Mouse (Mus musculus) CD4-positive, CD25-positive, alpha-beta regulatory T cell, adult 4 months (primary cell): ENCODE data around the gene Mmp21. TPM values are rescaled to one million over a fixed set of nuclear protein-coding genes. Genes with fewer than 3 reads are reported as not detected.

Source experiments
- ATAC-seq: one replicate; pipeline ENCODE4 v1.8.0; 2017
- polyA plus RNA-seq, 2 experiments: library from polyadenylated mRNA; unstranded; fragments of 100-300 nt; shearing (Covaris generic); gene quantifications; one replicate each; pipeline ENCODE4 v1.2.1; 2017

Mmp21 gene
- polyA plus RNA-seq, 2 experiments from 2014 or later, result 0.47 TPM; not detected in 1

DNA sequence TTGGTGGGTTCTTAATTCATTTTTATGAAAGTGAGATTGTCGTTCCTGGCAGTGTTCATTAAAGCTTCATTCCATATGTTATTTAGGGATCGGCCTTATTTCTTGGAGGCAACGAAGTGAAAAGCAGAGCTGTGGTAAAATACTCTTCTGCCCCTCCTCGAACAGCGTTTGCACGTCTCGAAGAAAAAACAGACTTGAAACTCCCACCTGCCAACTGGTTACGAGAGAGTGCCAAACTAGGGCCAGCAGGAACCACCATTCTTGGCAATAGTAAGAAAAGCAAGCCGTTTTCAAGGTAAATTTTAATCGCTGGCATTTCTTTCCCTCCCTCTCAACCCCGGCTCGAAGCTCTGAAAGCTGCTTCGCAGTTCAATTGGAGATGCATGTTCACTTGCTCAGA, 41.0 kb downstream of the Mmp21 start:
- ATAC-seq, result no peak

GRCm38 (mm10) chr7:133638306-133638705, 41.6 kb downstream of the Mmp21 start:
- no peak for ATAC-seq

GRCm38 (mm10) chr7:133637361-133638305, 42.2 kb downstream of the Mmp21 start, which contains the start of gene Edrf1:
Gene Edrf1, plus strand, starts transcription at chr7:133637543.
- ATAC-seq, result peak; percentile 90

- ATAC-seq, result peak; percentile 56
Measured at GRCm38 (mm10) chr7:133636738-133637352, 43.0 kb downstream of the Mmp21 start.

GRCm38 (mm10) chr7:133634932-133635650, 44.8 kb downstream of the Mmp21 start:
- no peak for ATAC-seq

- ATAC-seq, result no peak
Measured at GRCm38 (mm10) chr7:133632476-133632875, 47.4 kb downstream of the Mmp21 start.

GRCm38 (mm10) chr7:133630821-133631220, 49.0 kb downstream of the Mmp21 start:
- no peak for ATAC-seq

DNA sequence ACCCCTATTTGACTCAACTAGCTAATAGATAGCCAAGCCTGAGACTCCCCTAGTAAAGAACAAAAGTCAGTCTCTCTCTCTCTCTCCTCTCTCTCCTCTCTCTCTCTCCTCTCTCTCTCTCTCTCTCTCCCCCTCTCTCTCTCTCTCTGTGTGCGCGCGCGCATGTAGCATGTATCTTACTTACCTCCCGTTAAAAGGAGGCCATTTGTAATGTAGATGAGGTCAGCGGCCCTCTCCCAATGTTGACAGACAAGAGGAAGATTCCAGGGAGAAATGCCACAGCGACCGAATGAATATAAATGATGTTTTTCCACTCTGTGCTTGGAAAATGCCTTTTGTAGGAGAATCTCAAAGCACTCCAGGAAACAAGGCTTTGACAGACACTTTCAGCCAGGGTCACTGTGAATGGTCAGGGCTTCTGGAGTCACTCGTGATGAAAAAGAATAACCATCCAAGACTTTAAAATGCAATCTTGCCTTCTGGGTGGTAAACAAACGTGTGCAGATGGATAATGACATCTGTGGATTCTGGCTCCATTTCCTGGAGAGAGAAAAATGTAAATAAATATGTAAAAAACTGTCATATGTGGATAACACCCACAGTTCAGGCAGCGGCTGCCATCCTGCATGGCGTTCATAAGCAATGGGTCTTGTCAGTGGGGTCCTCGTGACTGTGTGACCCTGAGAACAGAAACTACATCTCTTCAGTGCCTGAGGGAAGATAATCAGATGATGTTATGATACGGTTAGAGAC, 52.5 kb downstream of the Mmp21 start:
- ATAC-seq, result no peak

Other genes with a start within 250 kb of the Mmp21 start
- gene Tex36, start 77.9 kb downstream of the Mmp21 start, polyA plus RNA-seq, result not detected
- gene Edrf1, start 42.5 kb downstream of the Mmp21 start, polyA plus RNA-seq, result 10 to 100 TPM; 16.4 to 18.5 TPM
- 100 to 1,000 TPM; 159 to 194 TPM for gene Bccip, start 29.3 kb upstream of the Mmp21 start, polyA plus RNA-seq
- gene Uros, start 30.0 kb upstream of the Mmp21 start, polyA plus RNA-seq, result 10 to 100 TPM; 37.8 to 38.8 TPM
- gene Fank1, start 96.8 kb upstream of the Mmp21 start, polyA plus RNA-seq, result not detected
- gene Dhx32, start 102.7 kb upstream of the Mmp21 start, polyA plus RNA-seq, result 1 to 10 TPM; 9.1 to 9.4 TPM